Mouse (Mus musculus): ENCODE results near the gene Cmya5.

GRCm38 (mm10) chr13:93177571-93177970 lies 33.0 kb upstream of the Cmya5 start:
- TF ChIP-seq CTCF (IDR thresholded peaks at IDR 0.05; ENCODE audit: control insufficient read depth, insufficient read depth, insufficient read length) = no peak
- no peak for TF ChIP-seq MYOG (IDR thresholded peaks at IDR 0.05; ENCODE audit: control insufficient read depth, extremely low read depth, insufficient read length)
- TF ChIP-seq USF1 (IDR thresholded peaks at IDR 0.05; ENCODE audit: low read depth) = no peak
- no peak for TF ChIP-seq MAX (IDR thresholded peaks at IDR 0.05)
